Mouse (Mus musculus) right cerebral cortex, postnatal 36 days (tissue): ENCODE measurements around the gene Ak3.

Experiments
- DNase-seq, 2 experiments: peaks; one replicate each; pipeline ENCODE4 v3.0.0; 2022; ENCODE audit warnings: low spot score in 2 of 2, mixed read lengths in 1 of 2

Ak3 gene

GRCm38 (mm10) chr19:28995366-28995765, 52.4 kb downstream of the Ak3 start:
- DNase-seq: no peak

GRCm38 (mm10) chr19:28994870-28995269, 52.9 kb downstream of the Ak3 start:
- peak; percentile 29 to 53 for DNase-seq

GRCm38 (mm10) chr19:28991391-28991790, 56.4 kb downstream of the Ak3 start:
- DNase-seq: no peak

GRCm38 (mm10) chr19:28990590-28991221, 57.1 kb downstream of the Ak3 start:
- peak; percentile 29 to 49 for DNase-seq

- DNase-seq: peak; percentile 95 to 97
Measured at GRCm38 (mm10) chr19:28990194-28990589, 57.6 kb downstream of the Ak3 start, which contains the start of gene Cdc37l1. Gene Cdc37l1 (plus strand): TSS chr19:28990352.

GRCm38 (mm10) chr19:28989515-28989914, 58.2 kb downstream of the Ak3 start:
- DNase-seq: no peak

- DNase-seq: no peak
Measured at GRCm38 (mm10) chr19:28982617-28983016, 65.1 kb downstream of the Ak3 start.

- DNase-seq: peak; percentile 70 to 85
Measured at GRCm38 (mm10) chr19:28974862-28975611, 72.7 kb downstream of the Ak3 start.
